10 mouse cellular contexts compared by ENCODE assay signal in the genomic region with DNA sequence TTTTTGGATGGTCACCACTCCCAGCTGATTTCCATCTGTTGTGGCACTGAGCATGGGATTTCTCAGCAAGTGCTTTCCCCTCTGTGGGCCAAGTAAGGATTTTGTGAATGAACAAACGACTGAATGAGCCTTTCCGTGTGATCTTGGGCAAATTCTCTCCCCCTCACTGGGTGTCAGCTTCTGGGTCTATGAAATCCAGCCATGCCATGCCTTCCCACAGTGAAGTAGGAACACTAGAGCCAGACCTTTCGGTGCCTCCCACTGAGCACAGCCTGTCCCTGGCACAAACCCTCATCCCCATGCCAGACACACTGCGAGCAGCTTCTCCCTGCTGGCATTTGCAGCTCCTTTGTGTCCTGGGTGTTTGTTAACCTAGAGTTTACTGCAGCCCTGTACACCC.
DNase-seq lines count a peak whose midpoint lies in the region; ATAC-seq lines count a peak whose summit lies in the region.
"Had no signal": no experiment of that assay in that cellular context is flagged by ENCODE, and none has a peak within 500 bp of the region (broad histone marks: within the 10 kb centered on the region; RNA-seq: fewer than 3 reads in every experiment).

No protein-coding gene starts in this region.

- H3K4me3 ChIP-seq in forebrain, embryonic 14.5 days (ENCODE audit: low read depth, low read length) = no peak overlapping the region
- H3K4me3 ChIP-seq in forebrain, embryonic 11.5 days (ENCODE audit: low read depth, low read length) = no peak overlapping the region
- H3K4me3 ChIP-seq: embryonic facial prominence, embryonic 13.5 days had no signal

- no peak overlapping the region for H3K27ac ChIP-seq in forebrain, embryonic 14.5 days (ENCODE audit: low read depth, low read length)
- no peak overlapping the region for H3K27ac ChIP-seq in forebrain, embryonic 11.5 days (ENCODE audit: low read depth, low read length)
- H3K27ac ChIP-seq: embryonic facial prominence, embryonic 13.5 days; liver, embryonic 14.5 days had no signal

- H3K4me1 ChIP-seq in forebrain, embryonic 14.5 days (ENCODE audit: control insufficient read depth, insufficient read depth, low read length) = no peaks in the 10 kb centered on the region
- no peaks in the 10 kb centered on the region for H3K4me1 ChIP-seq in forebrain, embryonic 11.5 days (replicated peaks; ENCODE audit: control insufficient read depth, insufficient read depth, low read length)

- H3K4me2 ChIP-seq in forebrain, embryonic 14.5 days (ENCODE audit: low read length) = no peak overlapping the region
- no peak overlapping the region for H3K4me2 ChIP-seq in forebrain, embryonic 11.5 days (ENCODE audit: low read depth, low read length, severe bottlenecking)
- H3K4me2 ChIP-seq: embryonic facial prominence, embryonic 13.5 days had no signal

- intact Hi-C loops in left cerebral cortex, postnatal 4 days (cut with DNase I) = no loop called here

- DNase-seq in forebrain, embryonic 14.5 days (ENCODE audit: low spot score) = peak; percentile 68
- DNase-seq in forebrain, embryonic 11.5 days (ENCODE audit: low spot score) = no peak
- DNase-seq in left cerebral cortex, postnatal 4 days = peak; percentile 88
- no peak for DNase-seq in left cerebral cortex, adult 8-10 months (ENCODE audit: low spot score in 2 of 2)
- DNase-seq in cerebellum, adult 9-11 months = peak; percentile 96
- peak; percentile 81 for DNase-seq in layer of hippocampus, adult 9-11 months
- no peak for DNase-seq in ovary, postnatal 14 days (ENCODE audit: low spot score)
- DNase-seq in urinary bladder, adult 2 months (ENCODE audit: low spot score) = no peak

- 57% methylated on average over 4 of the region's 4 CpGs for WGBS in forebrain, embryonic 14.5 days
- 76% methylated on average over 4 of the region's 4 CpGs for WGBS in forebrain, embryonic 11.5 days

- H3K27me3 ChIP-seq in forebrain, embryonic 14.5 days (replicated peaks; ENCODE audit: control insufficient read depth, insufficient read depth, low read length) = no peaks in the 10 kb centered on the region
- H3K27me3 ChIP-seq in forebrain, embryonic 11.5 days (ENCODE audit: control insufficient read depth, insufficient read depth, low read length) = no peaks in the 10 kb centered on the region
- H3K27me3 ChIP-seq: embryonic facial prominence, embryonic 13.5 days had no signal

- ATAC-seq in forebrain, embryonic 14.5 days = peak; percentile 61; the same call in 1 of the 2 replicates
- ATAC-seq in forebrain, embryonic 11.5 days (replicated peaks; ENCODE audit: low FRiP score) = no peak

- no peaks in the 10 kb centered on the region for H3K9me3 ChIP-seq in forebrain, embryonic 14.5 days (replicated peaks; ENCODE audit: control insufficient read depth, low read length)
- no peaks in the 10 kb centered on the region for H3K9me3 ChIP-seq in forebrain, embryonic 11.5 days (ENCODE audit: control insufficient read depth, low read length)
- H3K9me3 ChIP-seq: embryonic facial prominence, embryonic 13.5 days had no signal

- H3K36me3 ChIP-seq in forebrain, embryonic 14.5 days (ENCODE audit: control insufficient read depth, insufficient read depth, low read length) = no peaks in the 10 kb centered on the region
- no peaks in the 10 kb centered on the region for H3K36me3 ChIP-seq in forebrain, embryonic 11.5 days (ENCODE audit: control insufficient read depth, insufficient read depth, low read length)
- H3K36me3 ChIP-seq: embryonic facial prominence, embryonic 13.5 days had no signal

- H3K9ac ChIP-seq in forebrain, embryonic 14.5 days (ENCODE audit: low read length) = no peak overlapping the region
- H3K9ac ChIP-seq in forebrain, embryonic 11.5 days (ENCODE audit: low read length) = no peak overlapping the region
- H3K9ac ChIP-seq: embryonic facial prominence, embryonic 13.5 days; liver, embryonic 14.5 days had no signal

Comparison
In these comparisons a context has a peak if more than half of its experiments do, and no peak if none do; other contexts are left out.
1. DNase-seq: peak in forebrain, embryonic 14.5 days (single experiment), left cerebral cortex, postnatal 4 days (single experiment), cerebellum, adult 9-11 months (single experiment) and layer of hippocampus, adult 9-11 months (single experiment); none in forebrain, embryonic 11.5 days (single experiment), left cerebral cortex, adult 8-10 months (0 of 2), ovary, postnatal 14 days (single experiment) and urinary bladder, adult 2 months (single experiment).